Mouse (Mus musculus) CD4-positive, CD25-positive, alpha-beta regulatory T cell, adult 9 weeks (primary cell): ENCODE results near the gene Ccdc137. TPM values are rescaled to one million over a fixed set of nuclear protein-coding genes. Genes with fewer than 3 reads are reported as not detected.

ENCODE experiments used
- polyA plus RNA-seq: library from polyadenylated mRNA; unstranded; fragments of 100-300 nt; shearing (Covaris generic); gene quantifications from one replicate; pipeline ENCODE4 v1.2.1, GENCODE M21; 2017

Ccdc137 gene
- polyA plus RNA-seq, result 50.8 TPM

GRCm38 (mm10) chr11:120457772-120458751 is at the start of gene Ccdc137, which contains the start of gene Oxld1:
TSS of gene Ccdc137 (plus strand) at chr11:120458115.
TSS of gene Oxld1 (minus strand) at chr11:120458068.

DNA sequence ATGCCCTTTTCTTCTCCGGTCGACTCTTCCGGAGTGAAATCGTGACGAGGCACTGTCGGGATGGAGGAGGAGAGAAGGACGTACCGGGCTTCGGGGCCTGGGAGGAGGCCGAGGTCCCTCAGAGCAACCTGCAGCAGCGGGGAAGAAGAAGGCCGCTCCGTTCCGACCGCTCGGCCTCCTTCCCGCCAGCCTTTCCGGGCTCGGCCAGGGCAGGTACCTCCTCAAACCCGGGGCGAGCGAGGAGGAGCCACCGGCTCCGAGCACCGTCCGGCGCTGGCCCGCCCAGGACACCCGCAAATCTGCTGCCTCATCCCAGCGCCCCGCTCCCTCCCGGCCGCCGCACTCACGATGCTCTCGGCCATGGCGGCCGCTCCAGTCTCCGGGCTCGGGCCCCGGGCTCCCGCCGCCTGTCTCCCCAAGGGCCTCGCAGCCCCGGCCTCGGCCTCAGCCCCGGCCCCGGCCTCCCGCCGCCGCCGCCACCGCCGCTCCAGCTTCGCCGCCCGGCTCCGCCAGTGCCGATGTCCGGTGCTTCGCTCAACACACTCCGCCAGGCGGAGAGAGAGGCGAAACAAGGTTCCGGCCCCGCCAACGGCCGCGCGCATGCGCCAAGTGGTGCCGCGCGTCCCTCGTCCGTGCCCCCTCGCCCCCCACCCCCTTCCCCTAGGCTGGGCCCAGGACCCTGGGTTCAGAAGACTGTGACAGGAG is 20.6 kb upstream of the Ccdc137 start, which contains the start of gene Nploc4:
Nploc4 (minus strand) TSS at position 557 of the 705 bp plus-strand sequence.

DNA sequence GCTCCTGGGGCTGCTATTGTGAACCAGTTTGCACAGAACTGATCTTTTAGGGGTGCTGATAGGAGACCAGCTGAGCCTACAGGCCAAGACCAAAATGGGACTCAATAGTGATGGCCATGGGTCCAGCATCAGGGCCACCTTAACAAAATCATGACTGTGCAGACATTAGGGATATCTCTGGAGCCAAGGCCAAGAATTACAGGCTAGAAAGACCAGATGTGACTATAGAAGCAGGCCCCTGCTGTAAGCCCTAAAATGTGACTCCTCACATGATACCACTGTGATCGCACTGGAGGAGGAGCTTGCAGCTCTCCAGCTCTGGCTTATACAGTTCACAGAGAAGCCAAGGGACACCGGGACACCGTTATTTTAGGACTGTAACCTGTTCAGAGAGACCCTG is 15.6 kb upstream of the Ccdc137 start, which contains the start of gene Tspan10:
Tspan10 (plus strand) TSS at position 301 of the 400 bp plus-strand sequence.

DNA sequence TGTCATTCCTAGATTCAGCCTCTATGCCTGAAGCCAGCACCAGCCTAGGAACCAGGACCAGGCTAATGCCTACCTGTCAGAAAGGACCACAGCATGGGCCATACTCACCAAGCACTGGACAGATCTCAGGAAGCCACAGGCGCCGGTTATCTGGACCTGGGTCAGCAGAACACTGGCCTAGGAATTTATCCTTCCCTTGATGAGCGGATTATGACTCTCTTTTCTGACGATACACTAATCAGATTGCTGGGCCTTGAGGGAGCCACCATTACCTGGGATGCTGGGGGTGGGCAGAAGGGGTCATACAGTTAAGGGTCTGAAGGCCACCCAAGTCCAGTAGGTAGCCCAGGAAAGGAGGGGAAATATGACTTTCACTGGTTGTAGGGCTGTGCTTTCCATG is 4.6 kb upstream of the Ccdc137 start, which contains the start of gene Pde6g:
Pde6g (minus strand) TSS at position 195 of the 400 bp plus-strand sequence.

DNA sequence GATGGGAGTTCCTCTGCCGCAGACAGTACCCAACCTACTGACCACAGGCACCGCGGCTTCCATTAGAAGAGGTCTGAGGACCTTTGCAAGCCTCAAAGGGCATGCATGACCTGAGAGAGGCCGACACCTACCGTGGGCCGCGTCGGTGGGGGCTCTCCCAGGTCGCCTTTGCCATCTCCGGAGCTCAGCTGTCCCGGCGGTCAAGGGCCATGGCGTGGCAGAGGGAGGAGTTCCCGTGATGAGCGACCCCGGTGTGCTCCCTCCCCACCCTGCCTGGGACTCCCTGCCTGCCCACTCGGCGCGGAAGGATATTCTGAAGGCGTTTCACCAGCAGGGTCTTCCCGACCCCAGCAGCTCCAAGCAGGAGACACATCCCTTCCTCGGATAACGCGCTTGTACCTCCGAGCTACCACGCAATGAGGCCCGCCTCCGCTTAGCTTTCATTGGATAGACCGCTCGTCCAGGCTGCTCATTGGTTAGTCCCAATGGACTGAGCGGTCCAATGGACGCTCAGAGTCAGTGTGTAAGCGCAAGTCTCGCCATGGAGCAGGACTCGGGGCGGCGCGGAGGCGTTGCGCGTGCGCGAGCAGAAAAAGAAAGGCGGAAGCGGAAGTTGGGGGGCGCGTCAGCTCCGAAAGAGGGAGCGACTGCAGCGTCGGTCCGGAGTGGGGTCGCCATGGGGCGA is 9.3 kb downstream of the Ccdc137 start, which contains the start of gene Arl16:
Arl16 (minus strand) TSS at position 557 of the 685 bp plus-strand sequence.

GRCm38 (mm10) chr11:120484265-120484981 is 26.5 kb downstream of the Ccdc137 start, which contains the start of gene Mrpl12:
TSS of gene Mrpl12 (plus strand) at chr11:120484613.

GRCm38 (mm10) chr11:120491317-120492023 is 33.6 kb downstream of the Ccdc137 start, which contains the start of gene Slc25a10:
TSS of gene Slc25a10 (plus strand) at chr11:120491840.

Other genes starting within 250 kb of the Ccdc137 start
- gene Bahcc1, start 225.2 kb upstream of the Ccdc137 start, polyA plus RNA-seq, result not detected
- 2,599 TPM for gene Actg1, start 109.6 kb upstream of the Ccdc137 start, polyA plus RNA-seq
- 0.16 TPM for gene Fscn2, start 96.6 kb upstream of the Ccdc137 start, polyA plus RNA-seq
- gene Faap100, start 79.4 kb upstream of the Ccdc137 start, polyA plus RNA-seq, result 29.3 TPM
- 7.2 TPM for gene Nploc4, start 20.4 kb upstream of the Ccdc137 start, polyA plus RNA-seq
- not detected for gene Tspan10, start 15.5 kb upstream of the Ccdc137 start, polyA plus RNA-seq
- gene Pde6g, start 4.6 kb upstream of the Ccdc137 start, polyA plus RNA-seq, result 0.30 TPM
- gene Oxld1, start within 50 bp of the Ccdc137 start, polyA plus RNA-seq, result 5.6 TPM
- gene Arl16, start 9.5 kb downstream of the Ccdc137 start, polyA plus RNA-seq, result 42.3 TPM
- gene Mrpl12, start 26.5 kb downstream of the Ccdc137 start, polyA plus RNA-seq, result 84.8 TPM
- gene Slc25a10, start 33.7 kb downstream of the Ccdc137 start, polyA plus RNA-seq, result 12.9 TPM
- not detected for gene Gcgr, start 72.6 kb downstream of the Ccdc137 start, polyA plus RNA-seq
- 95.6 TPM for gene Mcrip1, start 91.6 kb downstream of the Ccdc137 start, polyA plus RNA-seq
- gene Ppp1r27, start 93.0 kb downstream of the Ccdc137 start, polyA plus RNA-seq, result not detected
- 224 TPM for gene P4hb, start 115.1 kb downstream of the Ccdc137 start, polyA plus RNA-seq
- 899 TPM for gene Arhgdia, start 123.5 kb downstream of the Ccdc137 start, polyA plus RNA-seq
- gene Alyref, start 140.2 kb downstream of the Ccdc137 start, polyA plus RNA-seq, result 3.4 TPM
- 147 TPM for gene Anapc11, start 140.3 kb downstream of the Ccdc137 start, polyA plus RNA-seq
- gene Npb, start 150.4 kb downstream of the Ccdc137 start, polyA plus RNA-seq, result 0.92 TPM
- 206 TPM for gene Pcyt2, start 159.8 kb downstream of the Ccdc137 start, polyA plus RNA-seq
- gene Sirt7, start 167.1 kb downstream of the Ccdc137 start, polyA plus RNA-seq, result 128 TPM
- gene Mafg, start 175.5 kb downstream of the Ccdc137 start, polyA plus RNA-seq, result 8.0 TPM
- 0.72 TPM for gene Pycr1, start 185.7 kb downstream of the Ccdc137 start, polyA plus RNA-seq
- 0.40 TPM for gene Myadml2, start 190.0 kb downstream of the Ccdc137 start, polyA plus RNA-seq
- gene Notum, start 203.1 kb downstream of the Ccdc137 start, polyA plus RNA-seq, result not detected
- 104 TPM for gene Aspscr1, start 214.9 kb downstream of the Ccdc137 start, polyA plus RNA-seq